13 mouse cellular contexts compared by ENCODE assay signal in genomic region chr11:97434121-97434520, GRCm38 (mm10). TPM values are rescaled to one million over a fixed set of nuclear protein-coding genes. Genes with fewer than 3 reads are reported as not detected.
DNase-seq lines count a peak whose midpoint lies in the region; ATAC-seq lines count a peak whose summit lies in the region.
"Had no signal": no experiment of that assay in that cellular context is flagged by ENCODE, and none has a peak within 500 bp of the region (broad histone marks: within the 10 kb centered on the region; RNA-seq: fewer than 3 reads in every experiment).

No protein-coding gene starts in this region.

- H3K4me3 ChIP-seq in heart, embryonic 13.5 days: no peak overlapping the region
- peak overlapping the region; percentile 83 for H3K4me3 ChIP-seq in megakaryocyte, embryonic 14.5 days (replicated peaks)
- no peak overlapping the region for H3K4me3 ChIP-seq in liver, embryonic 16.5 days (ENCODE audit: low read depth, low read length)
- H3K4me3 ChIP-seq in hindbrain, embryonic 14.5 days (replicated peaks; ENCODE audit: low read length): no peak overlapping the region

- no peak overlapping the region for H3K9ac ChIP-seq in heart, embryonic 13.5 days
- H3K9ac ChIP-seq in liver, embryonic 16.5 days (ENCODE audit: low read depth, low read length): peak overlapping the region; percentile 83; the same call in 1 of the 2 replicates
- H3K9ac ChIP-seq in hindbrain, embryonic 14.5 days: no peak overlapping the region
- H3K9ac ChIP-seq: hindbrain, embryonic 15.5 days had no signal

- ATAC-seq in heart, embryonic 13.5 days (ENCODE audit: extremely low read depth, insufficient number of reproducible peaks, low FRiP score, low TSS enrichment): no peak
- ATAC-seq in megakaryocyte, adult 5-6 weeks (ENCODE audit: poor library complexity, severe bottlenecking): no peak
- ATAC-seq in liver, embryonic 16.5 days (ENCODE audit: low read depth): no peak
- ATAC-seq in hindbrain, embryonic 14.5 days (ENCODE audit: low FRiP score): no peak

- peaks cover 76% of the 10 kb centered on the region for H3K4me1 ChIP-seq in heart, embryonic 13.5 days
- H3K4me1 ChIP-seq in megakaryocyte, embryonic 14.5 days: peaks cover 90% of the 10 kb centered on the region
- peaks cover 73% of the 10 kb centered on the region for H3K4me1 ChIP-seq in liver, embryonic 16.5 days (ENCODE audit: control insufficient read depth, low read depth, low read length)
- H3K4me1 ChIP-seq in hindbrain, embryonic 14.5 days (replicated peaks; ENCODE audit: control insufficient read depth, insufficient read depth, low read length): peaks cover 11% of the 10 kb centered on the region

- no peaks in the 10 kb centered on the region for H3K9me3 ChIP-seq in heart, embryonic 13.5 days
- H3K9me3 ChIP-seq in megakaryocyte, embryonic 14.5 days: no peaks in the 10 kb centered on the region
- H3K9me3 ChIP-seq in liver, embryonic 16.5 days (replicated peaks; ENCODE audit: control insufficient read depth, low read length): no peaks in the 10 kb centered on the region
- no peaks in the 10 kb centered on the region for H3K9me3 ChIP-seq in hindbrain, embryonic 14.5 days (ENCODE audit: control insufficient read depth, low read length)
- H3K9me3 ChIP-seq: forebrain, embryonic 13.5 days; hindbrain, embryonic 15.5 days; limb, embryonic 12.5 days had no signal

- no peaks in the 10 kb centered on the region for H3K27me3 ChIP-seq in heart, embryonic 13.5 days (replicated peaks)
- no peaks in the 10 kb centered on the region for H3K27me3 ChIP-seq in megakaryocyte, embryonic 14.5 days (replicated peaks)
- no peaks in the 10 kb centered on the region for H3K27me3 ChIP-seq in liver, embryonic 16.5 days (ENCODE audit: control insufficient read depth, insufficient read depth, low read depth, low read length)
- H3K27me3 ChIP-seq in hindbrain, embryonic 14.5 days (ENCODE audit: control insufficient read depth, insufficient read depth, low read length): peaks cover 11% of the 10 kb centered on the region; the same call in 1 of the 2 replicates

- H3K4me2 ChIP-seq in heart, embryonic 13.5 days: peak overlapping the region; percentile 64
- H3K4me2 ChIP-seq in liver, embryonic 16.5 days (ENCODE audit: low read depth, low read length): peak overlapping the region; percentile 89
- H3K4me2 ChIP-seq in hindbrain, embryonic 14.5 days (replicated peaks): no peak overlapping the region

- DNase-seq in heart, adult 8-10 months (ENCODE audit: low spot score): no peak
- no peak for DNase-seq in hindbrain, embryonic 14.5 days (ENCODE audit: low spot score)
- no peak for DNase-seq in adrenal gland, adult 8-10 months
- DNase-seq: kidney, postnatal 10 days; retina, postnatal 1 day; right cerebral cortex, postnatal 4 days had no signal

- peak overlapping the region; percentile 98 for H3K27ac ChIP-seq in heart, embryonic 13.5 days (replicated peaks)
- peak overlapping the region; percentile 98 for H3K27ac ChIP-seq in liver, embryonic 16.5 days (ENCODE audit: low read length)
- H3K27ac ChIP-seq in hindbrain, embryonic 14.5 days: no peak overlapping the region

- H3K36me3 ChIP-seq in heart, embryonic 13.5 days: peaks cover 10% of the 10 kb centered on the region; the same call in 1 of the 2 replicates
- H3K36me3 ChIP-seq in megakaryocyte, embryonic 14.5 days (replicated peaks; ENCODE audit: low read length): peaks cover 8% of the 10 kb centered on the region
- no peaks in the 10 kb centered on the region for H3K36me3 ChIP-seq in liver, embryonic 16.5 days (ENCODE audit: control insufficient read depth, insufficient read depth)
- no peaks in the 10 kb centered on the region for H3K36me3 ChIP-seq in hindbrain, embryonic 14.5 days (replicated peaks; ENCODE audit: control insufficient read depth, insufficient read depth)
- H3K36me3 ChIP-seq: hindbrain, embryonic 15.5 days; limb, embryonic 12.5 days had no signal

- WGBS in heart, embryonic 13.5 days: 79% methylated on average over 8 of the region's 8 CpGs
- 73% methylated on average over 8 of the region's 8 CpGs for WGBS in liver, embryonic 16.5 days (ENCODE audit: insufficient replicate concordance)
- WGBS in hindbrain, embryonic 14.5 days: 68% methylated on average over 8 of the region's 8 CpGs

RNA-seq across cellular contexts. Expression of gene Arhgap23, which starts 18.8 kb away (rescaled TPM):
- polyA plus RNA-seq in heart, embryonic 13.5 days (2015; fragmentation: Nextera tagmentation; extraction: Ambion mirVana): 6.6 and 6.9 TPM in 2 replicates
- 10 to 100 TPM; 13.3 to 14.9 (median 14.0) TPM for total RNA-seq in heart, adult 8-10 months (2022)
- 85.6 and 94.5 TPM in 2 replicates for polyA plus RNA-seq in megakaryocyte, embryonic 14.5 days (2012; ENCODE audit: insufficient read depth, low replicate concordance)
- total RNA-seq in megakaryocyte, adult 5-6 weeks (2015): 7.7 and 9.8 TPM in 2 replicates
- total RNA-seq in megakaryocyte, adult 5-6 weeks (2017): 5.8 and 9.4 TPM in 2 replicates
- polyA plus RNA-seq in liver, embryonic 16.5 days (2015; fragmentation: Nextera tagmentation; extraction: Ambion mirVana): 4.8 and 5.4 TPM in 2 replicates
- 8.5 and 10.0 TPM in 2 replicates for polyA plus RNA-seq in hindbrain, embryonic 14.5 days (2014; fragmentation: Nextera tagmentation; extraction: Ambion mirVana)
- total RNA-seq in adrenal gland, adult 8-10 months (2022): 10 to 100 TPM; 23.3 to 36.4 (median 31.8) TPM
